Mouse (Mus musculus): ENCODE measurements around the gene Mc1r. TPM values are rescaled to one million over a fixed set of nuclear protein-coding genes. Genes with fewer than 3 reads are reported as not detected.

Mc1r gene
- polyA plus RNA-seq, 1 experiment from 2014 or later, result not detected

- TF ChIP-seq CTCF (IDR thresholded peaks at IDR 0.05; ENCODE audit: low read depth) (no peak), EP300 (IDR thresholded peaks at IDR 0.05; ENCODE audit: low read depth) (no peak)
- no peak overlapping the region for H3K4me2 ChIP-seq (ENCODE audit: low read depth, low read length)
- no peak overlapping the region for H3K4me3 ChIP-seq (ENCODE audit: low read depth, low read length)
- H3K27me3 ChIP-seq (ENCODE audit: insufficient read depth, low read length), result no peaks in the 10 kb centered on the region
- no peaks in the 10 kb centered on the region for H3K9me3 ChIP-seq (ENCODE audit: low read length)
- no peak overlapping the region for H3K27ac ChIP-seq (ENCODE audit: low read depth)
- no peak for DNase-seq
- ATAC-seq, result no peak
- H3K4me1 ChIP-seq (ENCODE audit: insufficient read depth), result no peaks in the 10 kb centered on the region
- H3K36me3 ChIP-seq (replicated peaks; ENCODE audit: insufficient read depth, low read length), result peaks cover 48% of the 10 kb centered on the region
- no peak overlapping the region for H3K9ac ChIP-seq (replicated peaks)
- WGBS (ENCODE audit: insufficient replicate concordance), result 93% methylated on average over 4 of the region's 4 CpGs
Observed at GRCm38 (mm10) chr8:123381711-123382110, 25.2 kb upstream of the Mc1r start.

GRCm38 (mm10) chr8:123382516-123382915, 24.4 kb upstream of the Mc1r start:
- Histone ChIP-seq H3K9ac (replicated peaks) (no peak overlapping the region), H3K36me3 (replicated peaks; ENCODE audit: insufficient read depth, low read length) (peaks cover 54% of the 10 kb centered on the region), H3K4me2 (ENCODE audit: low read depth, low read length) (no peak overlapping the region), H3K4me1 (ENCODE audit: insufficient read depth) (no peaks in the 10 kb centered on the region), H3K27me3 (ENCODE audit: insufficient read depth, low read length) (no peaks in the 10 kb centered on the region), H3K27ac (ENCODE audit: low read depth) (no peak overlapping the region), H3K4me3 (ENCODE audit: low read depth, low read length) (no peak overlapping the region), H3K9me3 (ENCODE audit: low read length) (no peaks in the 10 kb centered on the region)
- WGBS (ENCODE audit: insufficient replicate concordance), result 77% methylated on average over 8 of the region's 8 CpGs
- no peak for DNase-seq
- TF ChIP-seq EP300 (IDR thresholded peaks at IDR 0.05; ENCODE audit: low read depth) (no peak), CTCF (IDR thresholded peaks at IDR 0.05; ENCODE audit: low read depth) (no peak)
- no peak for ATAC-seq

- H3K9ac ChIP-seq (replicated peaks), result no peak overlapping the region
- H3K4me1 ChIP-seq (ENCODE audit: insufficient read depth), result no peaks in the 10 kb centered on the region
- peaks cover 77% of the 10 kb centered on the region for H3K36me3 ChIP-seq (replicated peaks; ENCODE audit: insufficient read depth, low read length)
- no peak overlapping the region for H3K27ac ChIP-seq (ENCODE audit: low read depth)
- H3K4me3 ChIP-seq (ENCODE audit: low read depth, low read length), result no peak overlapping the region
- no peaks in the 10 kb centered on the region for H3K9me3 ChIP-seq (ENCODE audit: low read length)
- no peaks in the 10 kb centered on the region for H3K27me3 ChIP-seq (ENCODE audit: insufficient read depth, low read length)
- ATAC-seq (no peak), DNase-seq (peak; percentile 54)
- 66% methylated on average over 9 of the region's 9 CpGs for WGBS (ENCODE audit: insufficient replicate concordance)
- peak; percentile 79 for TF ChIP-seq CTCF (IDR thresholded peaks at IDR 0.05; ENCODE audit: low read depth)
- TF ChIP-seq EP300 (IDR thresholded peaks at IDR 0.05; ENCODE audit: low read depth), result no peak
- H3K4me2 ChIP-seq (ENCODE audit: low read depth, low read length), result no peak overlapping the region
Observed at GRCm38 (mm10) chr8:123384883-123385540, 21.9 kb upstream of the Mc1r start.

GRCm38 (mm10) chr8:123387041-123387440, 19.9 kb upstream of the Mc1r start:
- Histone ChIP-seq H3K4me2 (ENCODE audit: low read depth, low read length) (no peak overlapping the region), H3K27me3 (ENCODE audit: insufficient read depth, low read length) (no peaks in the 10 kb centered on the region), H3K9me3 (ENCODE audit: low read length) (no peaks in the 10 kb centered on the region), H3K27ac (ENCODE audit: low read depth) (no peak overlapping the region), H3K9ac (replicated peaks) (no peak overlapping the region), H3K36me3 (replicated peaks; ENCODE audit: insufficient read depth, low read length) (peaks cover 90% of the 10 kb centered on the region), H3K4me1 (ENCODE audit: insufficient read depth) (no peaks in the 10 kb centered on the region), H3K4me3 (ENCODE audit: low read depth, low read length) (no peak overlapping the region)
- DNase-seq (no peak), ATAC-seq (no peak)
- WGBS (ENCODE audit: insufficient replicate concordance), result 70% methylated on average over 3 of the region's 3 CpGs
- TF ChIP-seq EP300 (IDR thresholded peaks at IDR 0.05; ENCODE audit: low read depth) (no peak), CTCF (IDR thresholded peaks at IDR 0.05; ENCODE audit: low read depth) (no peak)

- Histone ChIP-seq H3K4me3 (ENCODE audit: low read depth, low read length) (no peak overlapping the region), H3K36me3 (replicated peaks; ENCODE audit: insufficient read depth, low read length) (peaks cover 93% of the 10 kb centered on the region), H3K27me3 (ENCODE audit: insufficient read depth, low read length) (no peaks in the 10 kb centered on the region), H3K4me1 (ENCODE audit: insufficient read depth) (no peaks in the 10 kb centered on the region), H3K4me2 (ENCODE audit: low read depth, low read length) (no peak overlapping the region), H3K9me3 (ENCODE audit: low read length) (no peaks in the 10 kb centered on the region), H3K9ac (replicated peaks) (no peak overlapping the region), H3K27ac (ENCODE audit: low read depth) (no peak overlapping the region)
- no peak for ATAC-seq
- 82% methylated on average over 8 of the region's 8 CpGs for WGBS (ENCODE audit: insufficient replicate concordance)
- TF ChIP-seq CTCF (IDR thresholded peaks at IDR 0.05; ENCODE audit: low read depth) (no peak), EP300 (IDR thresholded peaks at IDR 0.05; ENCODE audit: low read depth) (no peak)
- DNase-seq, result no peak
Observed at GRCm38 (mm10) chr8:123387801-123388200, 19.1 kb upstream of the Mc1r start.

- ATAC-seq (no peak), DNase-seq (no peak)
- Histone ChIP-seq H3K27ac (ENCODE audit: low read depth) (no peak overlapping the region), H3K4me2 (ENCODE audit: low read depth, low read length) (no peak overlapping the region), H3K36me3 (replicated peaks; ENCODE audit: insufficient read depth, low read length) (peaks cover 94% of the 10 kb centered on the region), H3K4me1 (ENCODE audit: insufficient read depth) (no peaks in the 10 kb centered on the region), H3K27me3 (ENCODE audit: insufficient read depth, low read length) (no peaks in the 10 kb centered on the region), H3K9me3 (ENCODE audit: low read length) (no peaks in the 10 kb centered on the region), H3K4me3 (ENCODE audit: low read depth, low read length) (no peak overlapping the region), H3K9ac (replicated peaks) (no peak overlapping the region)
- 92% methylated on average over 7 of the region's 7 CpGs for WGBS (ENCODE audit: insufficient replicate concordance)
- TF ChIP-seq EP300 (IDR thresholded peaks at IDR 0.05; ENCODE audit: low read depth), result no peak
- no peak for TF ChIP-seq CTCF (IDR thresholded peaks at IDR 0.05; ENCODE audit: low read depth)
Observed at GRCm38 (mm10) chr8:123389026-123389425, 17.9 kb upstream of the Mc1r start.
